ENCODE assay signal across 16 mouse cellular contexts in genomic region chr11:35364469-35364868, GRCm38 (mm10).
"Had no signal": no experiment of that assay in that cellular context is flagged by ENCODE, and none has a peak within 500 bp of the region (broad histone marks: within the 10 kb centered on the region; RNA-seq: fewer than 3 reads in every experiment).

No protein-coding gene starts in this region.

- H3K9ac ChIP-seq: intestine, embryonic 15.5 days; kidney, embryonic 15.5 days; limb, embryonic 15.5 days; liver, embryonic 13.5 days; liver, postnatal 0 days; midbrain, embryonic 15.5 days; neural tube, embryonic 13.5 days had no signal

- H3K27me3 ChIP-seq: intestine, embryonic 15.5 days; kidney, embryonic 15.5 days; limb, embryonic 15.5 days; megakaryocyte, embryonic 14.5 days had no signal

- H3K36me3 ChIP-seq: intestine, embryonic 15.5 days; kidney, embryonic 15.5 days; limb, embryonic 15.5 days; liver, embryonic 13.5 days; midbrain, embryonic 15.5 days; neural tube, embryonic 13.5 days had no signal

- H3K9me3 ChIP-seq: intestine, embryonic 15.5 days; kidney, embryonic 15.5 days; limb, embryonic 15.5 days; liver, embryonic 13.5 days; midbrain, embryonic 15.5 days; neural tube, embryonic 13.5 days had no signal

- H3K4me1 ChIP-seq: intestine, embryonic 15.5 days; limb, embryonic 15.5 days; liver, embryonic 13.5 days; megakaryocyte, embryonic 14.5 days had no signal

- DNase-seq: kidney, adult 18-20 months; kidney, postnatal 25 days; left cerebral cortex, postnatal 4 days; liver, embryonic 13.5 days; liver, postnatal 0 days; right cerebral cortex, adult 18-20 months; right cerebral cortex, postnatal 25 days; thymus, postnatal 36 days had no signal

- H3K27ac ChIP-seq: intestine, embryonic 15.5 days; kidney, embryonic 15.5 days; limb, embryonic 15.5 days; liver, embryonic 13.5 days; macrophage; midbrain, embryonic 15.5 days; neural tube, embryonic 13.5 days had no signal

- ATAC-seq: intestine, embryonic 15.5 days; liver, postnatal 0 days; midbrain, embryonic 15.5 days had no signal

- H3K4me3 ChIP-seq: intestine, embryonic 15.5 days; kidney, embryonic 15.5 days; limb, embryonic 15.5 days; liver, embryonic 13.5 days; megakaryocyte, embryonic 14.5 days; midbrain, embryonic 15.5 days; neural tube, embryonic 13.5 days had no signal

- H3K4me2 ChIP-seq: intestine, embryonic 15.5 days; kidney, embryonic 15.5 days; limb, embryonic 15.5 days; liver, embryonic 13.5 days; midbrain, embryonic 11.5 days; midbrain, embryonic 15.5 days; neural tube, embryonic 13.5 days had no signal
